Mouse (Mus musculus) lung, embryonic 15.5 days (tissue): ENCODE measurements at regions not wholly inside any gene's neighbourhood (a gene's known extent, or its start where the extent isn't known, plus 50 kb on each side); places are given as distances from the start of the nearest gene placed in this dataset.
A peak's percentile ranks its signal among the peaks of the same experiment; 100 is the strongest.

Experiments
- ATAC-seq: fragments of 200-750 bp; cut with Nextera tagmentation; 2 replicates; pipeline ENCODE4 v1.8.0; 2017; ENCODE audit warnings: moderate number of reproducible peaks, borderline replicate concordance; ENCODE audit not compliant: low FRiP score, low TSS enrichment; ENCODE audit errors: extremely low read depth
- H3K27ac ChIP-seq: fragments of 300-500 bp; sonication (generic); 2 replicates; pipeline ENCODE4 v1.5.1; 2015; ENCODE audit warnings: moderate library complexity, mild to moderate bottlenecking, inconsistent platforms
- H3K27me3 ChIP-seq: fragments of 300-500 bp; sonication (generic); 2 replicates; pipeline ENCODE4 v1.6.1; 2015; ENCODE audit warnings: inconsistent platforms
- H3K36me3 ChIP-seq: fragments of 300-500 bp; sonication (generic); 2 replicates; pipeline ENCODE4 v1.6.1; 2015; ENCODE audit warnings: inconsistent platforms
- H3K4me1 ChIP-seq: fragments of 300-500 bp; sonication (generic); 2 replicates; pipeline ENCODE4 v1.6.1; 2015; ENCODE audit warnings: inconsistent platforms
- H3K4me2 ChIP-seq: fragments of 300-500 bp; sonication (generic); 2 replicates; pipeline ENCODE4 v1.6.1; 2015; ENCODE audit warnings: inconsistent platforms, mild to moderate bottlenecking, moderate library complexity
- H3K4me3 ChIP-seq: fragments of 300-500 bp; sonication (generic); 2 replicates; pipeline ENCODE4 v1.5.1; 2015; ENCODE audit warnings: mild to moderate bottlenecking, inconsistent platforms
- H3K9ac ChIP-seq: fragments of 300-500 bp; sonication (generic); 2 replicates; pipeline ENCODE4 v1.6.1; 2015; ENCODE audit warnings: inconsistent platforms
- H3K9me3 ChIP-seq: fragments of 300-500 bp; sonication (generic); 2 replicates; pipeline ENCODE4 v1.6.1; 2016; ENCODE audit warnings: inconsistent platforms
- WGBS: fragments of 180-500 bp; shearing (Covaris S2); methylation state at CpG from one replicate; pipeline ENCODE4 v1.1.7; 2015; 5-methylcytosine and 5-hydroxymethylcytosine counted together

DNA sequence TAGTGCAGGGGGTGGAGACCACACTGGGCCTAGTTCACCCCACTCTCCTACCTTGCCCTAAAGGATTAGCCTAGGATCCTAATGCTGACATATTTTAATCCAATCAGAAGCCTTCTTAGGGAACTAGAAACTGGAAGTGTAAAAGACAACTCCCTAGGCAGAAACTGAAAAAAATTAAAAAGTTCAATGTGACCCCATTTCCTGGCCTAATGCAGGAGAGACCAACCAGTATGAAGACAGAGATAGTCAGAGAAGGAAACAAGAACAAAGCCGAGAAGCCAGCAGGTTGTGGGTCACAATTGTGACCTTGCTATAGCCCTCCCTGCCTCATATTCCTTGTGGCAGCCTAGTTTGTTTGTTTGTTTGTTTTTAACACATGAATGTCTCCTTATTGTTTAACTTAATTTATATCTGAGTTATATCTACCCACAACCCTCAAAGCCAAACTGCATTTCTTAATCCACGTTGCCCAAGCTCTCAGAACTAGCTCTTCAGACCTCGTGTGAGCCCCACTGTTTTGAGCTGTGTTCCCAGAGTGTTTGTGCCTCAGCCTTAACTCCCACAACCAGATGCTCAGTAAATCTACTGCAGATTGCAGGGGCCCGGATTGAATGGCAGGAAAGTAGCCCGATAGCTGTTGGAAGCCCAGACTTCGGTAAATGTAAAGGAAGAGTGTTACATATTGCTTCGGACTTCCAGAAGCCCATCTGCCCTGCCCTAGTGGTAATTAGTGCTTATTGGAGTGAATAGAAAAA lies 139.0 kb upstream of the Tbl1xr1 start:
- no peak overlapping the region for H3K4me2 ChIP-seq
- WGBS: 57% methylated on average over 7 of the region's 7 CpGs

DNA sequence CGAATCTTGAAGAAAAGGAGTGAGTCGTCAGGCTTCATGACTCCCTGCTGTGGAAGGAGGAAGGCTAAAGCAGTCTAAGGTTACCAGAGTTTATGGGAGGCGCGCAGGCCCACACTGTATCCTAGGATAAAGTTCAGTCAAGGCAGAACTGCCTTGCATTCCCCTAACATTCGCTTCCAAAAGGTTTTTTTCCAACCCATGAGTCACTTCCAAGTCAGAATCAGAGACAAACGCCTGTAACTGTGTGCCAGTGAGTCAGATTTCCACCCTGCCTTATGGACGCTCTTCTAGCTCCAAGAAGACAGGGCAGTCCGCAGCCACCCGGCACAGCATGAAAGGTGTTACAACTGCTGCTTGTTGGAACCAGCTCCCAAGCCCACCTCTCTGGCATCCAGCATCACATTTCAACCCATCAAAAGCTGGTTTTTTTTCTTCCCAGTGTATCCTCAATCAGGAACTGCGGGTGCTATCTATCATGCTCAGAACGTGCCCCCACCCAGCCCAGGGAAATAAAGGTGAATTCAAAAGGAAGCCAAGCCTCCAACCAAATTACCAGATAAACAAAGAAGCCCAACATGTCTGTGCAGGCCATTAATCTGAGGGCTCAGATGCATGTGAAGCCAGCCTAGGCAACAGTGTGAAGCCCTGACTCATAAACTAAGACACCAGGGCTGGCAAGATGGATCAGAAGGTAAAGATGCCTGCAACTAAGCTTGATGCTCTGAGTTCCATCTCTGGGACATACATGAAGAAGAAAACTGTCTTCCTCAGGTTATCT lies 138.2 kb upstream of the Tbl1xr1 start:
- no peaks in the 10 kb centered on the region for H3K36me3 ChIP-seq
- no peaks in the 10 kb centered on the region for H3K27me3 ChIP-seq
- H3K4me3 ChIP-seq: no peak overlapping the region
- H3K4me1 ChIP-seq: peaks cover 38% of the 10 kb centered on the region
- H3K9me3 ChIP-seq: no peaks in the 10 kb centered on the region
- no peak overlapping the region for H3K27ac ChIP-seq
- 62% methylated on average over 11 of the region's 11 CpGs for WGBS
- no peak for ATAC-seq
- no peak overlapping the region for H3K9ac ChIP-seq
- H3K4me2 ChIP-seq: no peak overlapping the region

More for the DNA sequence above, 139.0 kb upstream of the Tbl1xr1 start:
- Histone ChIP-seq H3K27ac (no peak overlapping the region), H3K27me3 (no peaks in the 10 kb centered on the region), H3K36me3 (no peaks in the 10 kb centered on the region), H3K4me3 (no peak overlapping the region), H3K9ac (no peak overlapping the region), H3K4me1 (peaks cover 38% of the 10 kb centered on the region), H3K9me3 (no peaks in the 10 kb centered on the region)
- ATAC-seq: no peak

DNA sequence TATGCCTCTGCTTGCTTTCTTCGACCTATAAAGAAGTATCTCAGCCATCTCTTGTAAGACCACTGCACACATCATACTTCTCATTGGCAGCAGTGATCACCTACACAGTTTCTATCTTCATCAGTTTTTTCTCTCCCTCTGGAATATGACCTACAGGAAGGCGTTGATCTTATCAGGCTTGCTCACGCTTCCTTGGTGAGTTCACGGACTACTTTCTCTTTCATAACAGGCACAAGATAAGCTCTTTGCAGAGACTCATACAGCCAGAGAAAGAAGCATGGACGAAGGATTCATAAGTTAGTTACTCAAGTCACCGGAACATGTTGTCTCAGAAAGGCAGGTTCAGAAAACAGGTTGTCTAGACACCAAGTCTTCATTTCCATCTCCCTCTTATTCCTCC lies 136.7 kb upstream of the Tbl1xr1 start:
- WGBS: 86% methylated on average over 6 of the region's 6 CpGs
- Histone ChIP-seq H3K9ac (no peak overlapping the region), H3K4me2 (no peak overlapping the region), H3K4me1 (peaks cover 32% of the 10 kb centered on the region), H3K27me3 (no peaks in the 10 kb centered on the region), H3K27ac (no peak overlapping the region), H3K9me3 (no peaks in the 10 kb centered on the region), H3K36me3 (no peaks in the 10 kb centered on the region), H3K4me3 (no peak overlapping the region)
- ATAC-seq: no peak

DNA sequence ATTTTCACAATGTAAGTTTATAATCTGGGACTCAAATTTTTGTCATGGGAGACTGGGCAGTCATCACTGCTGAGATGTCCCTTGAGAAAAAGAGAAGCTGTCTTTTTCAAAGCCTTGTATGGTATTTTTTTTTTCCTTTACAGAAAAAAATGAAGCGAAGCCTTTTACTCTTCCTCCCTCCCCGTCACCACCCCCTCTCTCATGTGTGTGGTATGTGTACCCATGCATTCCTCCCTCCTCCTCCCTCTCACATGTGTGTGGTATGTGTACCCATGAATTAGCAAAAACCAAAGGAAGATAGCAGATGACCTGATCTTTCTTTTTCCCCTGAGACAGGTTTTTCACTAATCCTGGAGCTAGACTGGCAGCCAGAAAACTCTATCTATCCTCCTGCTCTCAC lies 134.9 kb upstream of the Tbl1xr1 start:
- ATAC-seq: no peak
- 81% methylated on average over 2 of the region's 2 CpGs for WGBS

DNA sequence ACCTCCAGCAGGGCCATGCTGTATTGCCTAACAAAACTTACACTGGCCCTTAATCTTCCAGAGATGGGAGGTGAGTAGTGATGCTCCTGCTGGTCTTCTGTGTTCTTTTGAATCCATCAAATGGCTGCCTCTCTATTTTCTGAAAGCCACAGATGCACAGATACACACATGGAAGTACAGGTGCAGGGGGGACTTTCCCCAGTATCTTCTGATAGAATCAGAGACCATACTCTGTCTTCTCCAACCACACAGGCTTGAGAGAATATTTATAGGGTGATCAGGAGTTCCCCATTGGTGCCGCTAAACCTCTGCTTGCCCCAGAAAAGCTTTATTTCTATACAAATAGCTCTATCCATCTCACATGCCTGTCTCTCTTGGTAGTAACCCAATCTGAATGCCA lies 133.5 kb upstream of the Tbl1xr1 start:
- no peak overlapping the region for H3K4me3 ChIP-seq
- H3K27ac ChIP-seq: no peak overlapping the region
- H3K9me3 ChIP-seq: no peaks in the 10 kb centered on the region
- WGBS: 89% methylated on average over 1 of the region's 1 CpGs
- no peak overlapping the region for H3K9ac ChIP-seq
- no peak for ATAC-seq
- H3K36me3 ChIP-seq: no peaks in the 10 kb centered on the region
- H3K27me3 ChIP-seq: no peaks in the 10 kb centered on the region
- H3K4me2 ChIP-seq: no peak overlapping the region
- peaks cover 16% of the 10 kb centered on the region for H3K4me1 ChIP-seq

More for the DNA sequence above, 134.9 kb upstream of the Tbl1xr1 start:
- H3K27me3 ChIP-seq: no peaks in the 10 kb centered on the region
- no peak overlapping the region for H3K4me2 ChIP-seq
- no peak overlapping the region for H3K27ac ChIP-seq
- no peak overlapping the region for H3K4me3 ChIP-seq
- H3K9me3 ChIP-seq: no peaks in the 10 kb centered on the region
- H3K36me3 ChIP-seq: no peaks in the 10 kb centered on the region
- peaks cover 29% of the 10 kb centered on the region for H3K4me1 ChIP-seq
- no peak overlapping the region for H3K9ac ChIP-seq

DNA sequence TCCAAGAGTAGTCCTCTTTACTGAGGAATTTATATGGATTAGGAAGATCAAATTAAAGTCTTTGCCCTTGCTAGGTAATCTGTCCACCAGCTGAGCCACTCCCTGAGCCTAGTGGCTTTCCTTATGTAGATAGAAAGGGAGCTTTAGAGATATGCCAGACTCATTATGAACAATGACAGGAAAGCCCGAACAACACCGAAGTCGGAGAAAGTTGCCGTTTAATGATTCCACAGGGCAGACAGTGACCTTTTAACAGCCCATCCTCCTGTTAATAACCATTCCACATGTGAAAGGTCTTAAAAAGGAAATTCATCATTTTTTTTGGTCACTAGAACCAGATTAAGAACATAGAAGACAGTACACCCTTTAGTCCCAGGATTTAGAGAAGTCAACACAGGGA lies 130.7 kb upstream of the Tbl1xr1 start:
- H3K4me3 ChIP-seq: no peak overlapping the region
- no peaks in the 10 kb centered on the region for H3K36me3 ChIP-seq
- no peak for ATAC-seq
- 56% methylated on average over 4 of the region's 4 CpGs for WGBS
- no peak overlapping the region for H3K9ac ChIP-seq
- H3K9me3 ChIP-seq: no peaks in the 10 kb centered on the region
- no peak overlapping the region for H3K4me2 ChIP-seq
- no peaks in the 10 kb centered on the region for H3K27me3 ChIP-seq
- H3K4me1 ChIP-seq: peaks cover 20% of the 10 kb centered on the region
- H3K27ac ChIP-seq: no peak overlapping the region

DNA sequence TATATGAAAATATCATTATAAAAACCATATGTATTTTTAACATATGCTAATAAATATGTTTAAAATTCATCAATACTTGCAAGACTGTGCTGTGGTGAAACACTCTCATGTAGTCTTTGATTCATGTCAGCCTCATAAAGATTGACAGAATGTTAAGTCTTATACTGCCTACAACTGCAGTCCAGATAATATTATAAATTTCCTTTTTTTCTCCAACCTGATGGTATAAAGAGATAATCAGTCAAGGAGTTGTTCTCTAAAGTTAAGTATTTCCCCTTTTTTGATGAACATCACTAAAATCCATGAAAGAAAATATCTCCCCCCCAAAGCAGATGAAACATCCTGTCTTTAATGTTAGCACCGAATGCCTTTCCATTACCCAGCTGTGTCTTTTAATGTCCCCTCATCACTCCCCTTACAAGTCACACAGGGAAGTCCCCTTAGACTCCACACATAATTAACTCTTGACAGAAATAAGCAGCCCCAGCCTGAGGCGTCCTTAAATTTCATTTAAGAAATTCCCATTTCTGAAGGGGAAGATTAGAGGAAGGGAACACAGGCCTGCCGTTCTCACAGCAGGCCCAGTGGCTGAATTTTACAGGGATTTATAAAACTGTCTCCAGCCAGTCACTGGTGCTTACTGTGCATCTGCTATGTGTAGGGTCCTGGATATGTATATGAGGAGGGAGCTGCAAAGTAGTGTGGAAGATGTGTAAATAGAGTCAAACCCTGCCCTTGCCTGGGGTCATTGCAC lies 129.0 kb upstream of the Tbl1xr1 start:
- Histone ChIP-seq H3K4me3 (no peak overlapping the region), H3K4me2 (no peak overlapping the region), H3K27me3 (no peaks in the 10 kb centered on the region), H3K27ac (peak overlapping the region; percentile 35), H3K9ac (no peak overlapping the region), H3K36me3 (no peaks in the 10 kb centered on the region), H3K9me3 (no peaks in the 10 kb centered on the region), H3K4me1 (peaks cover 20% of the 10 kb centered on the region)
- peak; percentile 69; the same call in 1 of the 2 replicates for ATAC-seq
- WGBS: 37% methylated on average over 3 of the region's 3 CpGs

DNA sequence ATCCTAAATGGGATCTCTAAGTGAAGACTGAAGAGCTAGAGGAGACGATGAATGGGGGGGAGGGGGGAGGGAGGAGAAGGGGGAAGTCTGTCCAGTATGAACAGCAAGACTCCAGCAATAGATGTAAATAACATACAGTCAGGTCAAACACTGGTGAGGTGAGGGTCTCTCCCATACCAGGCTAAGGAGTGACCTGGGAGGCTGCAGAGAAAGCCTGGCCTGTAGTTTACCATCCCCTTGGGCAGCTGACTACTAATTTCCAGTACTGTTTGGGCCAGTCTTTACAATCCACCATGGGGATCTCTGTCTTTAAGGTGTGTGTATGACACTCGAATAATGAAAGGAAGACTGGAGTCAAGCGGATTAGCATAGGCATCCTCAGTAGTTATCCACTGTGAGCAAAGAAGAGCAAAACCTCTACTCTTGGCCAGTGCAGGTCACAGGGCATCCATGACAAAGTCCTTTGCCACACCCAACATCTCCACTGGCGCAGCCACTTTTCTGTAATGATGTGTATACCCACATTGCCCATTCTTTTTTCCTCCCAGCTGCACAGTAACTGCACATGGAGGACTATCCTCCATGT lies 128.3 kb upstream of the Tbl1xr1 start:
- H3K27me3 ChIP-seq: no peaks in the 10 kb centered on the region
- WGBS: 66% methylated on average over 4 of the region's 4 CpGs

DNA sequence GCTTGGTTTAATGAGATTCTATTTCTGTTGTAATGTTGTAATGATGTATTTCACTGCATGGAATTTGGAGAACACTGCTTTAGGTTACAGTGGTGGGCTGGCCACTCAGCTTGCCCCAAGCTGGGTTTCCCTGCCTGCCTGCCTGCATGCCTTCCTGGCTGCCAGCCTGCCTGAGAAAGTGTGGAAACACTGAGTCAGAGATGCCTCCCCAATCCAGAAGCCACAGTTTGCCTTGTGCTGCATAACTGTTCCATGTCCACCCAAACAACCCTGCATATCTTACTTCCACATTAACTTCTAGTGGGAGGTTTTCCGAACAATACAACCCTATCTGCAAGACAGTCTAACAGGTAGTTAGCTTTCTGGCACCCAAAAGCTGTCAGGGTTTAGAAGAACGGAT lies 127.0 kb upstream of the Tbl1xr1 start:
- H3K4me1 ChIP-seq: peaks cover 27% of the 10 kb centered on the region
- WGBS: 76% methylated on average over 2 of the region's 2 CpGs

More for the DNA sequence above, 128.3 kb upstream of the Tbl1xr1 start:
- Histone ChIP-seq H3K4me1 (peaks cover 27% of the 10 kb centered on the region), H3K27ac (peak overlapping the region; percentile 35), H3K9me3 (no peaks in the 10 kb centered on the region), H3K36me3 (no peaks in the 10 kb centered on the region), H3K4me3 (no peak overlapping the region), H3K9ac (no peak overlapping the region), H3K4me2 (no peak overlapping the region)
- ATAC-seq: no peak

DNA sequence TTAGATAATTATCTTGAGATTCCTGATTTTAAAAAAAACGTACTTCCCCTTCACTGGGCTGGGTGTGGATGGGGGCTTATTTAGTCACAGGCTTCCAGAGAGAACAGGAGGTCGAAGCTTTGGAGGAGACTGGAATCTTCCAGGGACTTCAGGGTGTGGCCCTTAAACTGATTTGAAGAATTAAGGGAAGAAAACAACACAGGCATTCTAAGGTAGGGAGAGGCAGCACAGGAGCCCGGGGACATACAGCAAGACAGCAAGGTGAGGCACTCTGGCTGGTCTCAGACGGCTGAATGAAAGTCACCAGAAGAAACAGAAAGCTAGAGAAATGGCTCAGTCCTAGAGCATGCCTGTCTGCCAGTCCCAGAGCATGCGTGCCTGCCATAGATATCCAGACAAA lies 125.9 kb upstream of the Tbl1xr1 start:
- WGBS: 55% methylated on average over 5 of the region's 5 CpGs
- Histone ChIP-seq H3K36me3 (no peaks in the 10 kb centered on the region), H3K4me1 (peaks cover 18% of the 10 kb centered on the region), H3K4me2 (no peak overlapping the region), H3K9ac (no peak overlapping the region), H3K4me3 (no peak overlapping the region), H3K27me3 (no peaks in the 10 kb centered on the region), H3K27ac (no peak overlapping the region), H3K9me3 (no peaks in the 10 kb centered on the region)
- no peak for ATAC-seq

More for the DNA sequence above, 127.0 kb upstream of the Tbl1xr1 start:
- H3K4me2 ChIP-seq: no peak overlapping the region
- no peaks in the 10 kb centered on the region for H3K36me3 ChIP-seq
- no peak overlapping the region for H3K27ac ChIP-seq
- no peak overlapping the region for H3K9ac ChIP-seq
- H3K4me3 ChIP-seq: no peak overlapping the region
- no peaks in the 10 kb centered on the region for H3K27me3 ChIP-seq
- no peak for ATAC-seq
- no peaks in the 10 kb centered on the region for H3K9me3 ChIP-seq

DNA sequence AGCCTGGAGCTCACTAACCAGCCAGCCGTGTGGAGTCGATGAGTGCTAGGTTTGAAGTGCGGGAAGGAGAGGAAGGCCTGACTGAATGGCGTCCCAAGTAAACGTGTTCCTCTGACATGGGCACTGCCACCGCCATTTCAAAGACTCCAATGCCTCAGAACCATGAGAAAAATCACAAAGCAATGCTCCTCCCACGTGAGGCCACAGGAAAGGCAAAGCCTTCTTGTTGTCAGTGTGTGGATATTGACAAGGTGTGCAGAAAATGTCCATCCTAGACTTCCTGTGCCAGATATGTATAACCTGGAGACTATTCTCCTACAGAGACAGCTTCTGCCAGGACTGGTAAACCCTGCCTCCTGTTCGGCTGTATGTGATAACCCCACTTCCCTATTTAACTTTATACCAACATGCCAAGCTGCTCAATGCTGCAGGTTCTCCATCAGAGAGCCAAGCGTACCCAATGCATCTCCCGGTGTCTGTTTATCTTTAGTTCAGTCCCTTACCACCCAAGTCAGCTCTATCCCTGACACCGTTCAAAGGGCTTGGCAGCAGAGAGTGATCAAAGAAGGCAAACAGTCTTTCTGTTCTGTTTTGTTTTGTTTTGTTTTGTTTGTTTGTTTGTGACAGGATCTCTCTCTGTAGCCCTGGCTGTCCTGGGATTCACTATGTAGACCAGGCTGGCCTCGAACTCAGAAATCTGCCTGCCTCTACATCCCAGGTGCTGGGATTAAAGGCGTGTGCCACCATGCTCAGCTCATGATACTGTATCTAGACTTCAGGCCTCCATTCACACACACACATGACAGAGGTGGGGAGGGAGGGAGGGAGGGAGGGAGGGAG lies 124.8 kb upstream of the Tbl1xr1 start:
- ATAC-seq: no peak
- no peaks in the 10 kb centered on the region for H3K27me3 ChIP-seq
- no peaks in the 10 kb centered on the region for H3K36me3 ChIP-seq
- no peak overlapping the region for H3K27ac ChIP-seq
- no peaks in the 10 kb centered on the region for H3K9me3 ChIP-seq
- no peak overlapping the region for H3K4me3 ChIP-seq
- H3K9ac ChIP-seq: no peak overlapping the region
- H3K4me1 ChIP-seq: peaks cover 15% of the 10 kb centered on the region
- H3K4me2 ChIP-seq: no peak overlapping the region
- WGBS: 81% methylated on average over 13 of the region's 13 CpGs
